Mouse (Mus musculus): ENCODE results near the gene Thbs2.
"Not testable (repeated sequence)": the region's sequence is repeated elsewhere in the genome, so short reads cannot be mapped to it uniquely, and the experiment has no call there.

Thbs2 gene

GRCm38 (mm10) chr17:14627828-14628338 is 66.2 kb downstream of the Thbs2 start:
- no peak for DNase-seq

GRCm38 (mm10) chr17:14624433-14624832 is 69.6 kb downstream of the Thbs2 start:
- no peak for DNase-seq

- DNase-seq: not testable (repeated sequence)
These were observed 73.0 kb downstream of the Thbs2 start for GRCm38 (mm10) chr17:14621006-14621405.

- DNase-seq: no peak
These were observed 74.0 kb downstream of the Thbs2 start for GRCm38 (mm10) chr17:14620037-14620436.

GRCm38 (mm10) chr17:14619038-14619437 is 75.0 kb downstream of the Thbs2 start:
- DNase-seq: no peak
